Mouse (Mus musculus): Measurements from ENCODE around the gene Lyzl6. TPM values are rescaled to one million over a fixed set of nuclear protein-coding genes. Genes with fewer than 3 reads are reported as not detected.

Lyzl6 gene
- not detected in 2 replicates for polyA plus RNA-seq (2012; rRNA removed)

GRCm38 (mm10) chr11:103638790-103639189 is at the start of gene Lyzl6:
Gene Lyzl6 (minus strand): TSS chr11:103638890.

GRCm38 (mm10) chr11:103649301-103649982 is 10.8 kb upstream of the Lyzl6 start, which contains the start of gene Rprml:
Gene Rprml (plus strand): TSS chr11:103649570.

GRCm38 (mm10) chr11:103621040-103621439 is 17.6 kb downstream of the Lyzl6 start, which contains the start of gene Gm884:
Gene Gm884 (minus strand): TSS chr11:103621140.

Other genes with a start within 250 kb of the Lyzl6 start
- 3.0 and 3.8 TPM in 2 replicates for gene Plekhm1, start 226.2 kb downstream of the Lyzl6 start, polyA plus RNA-seq (2012; rRNA removed)
- gene Lrrc37a, start 134.3 kb downstream of the Lyzl6 start, polyA plus RNA-seq (2012; rRNA removed) = not detected in 2 replicates
- gene Gm884, start 17.8 kb downstream of the Lyzl6 start, polyA plus RNA-seq (2012; rRNA removed) = not detected in 2 replicates
- 0.03 TPM in 1 of 2 replicates, not detected in the other for gene Rprml, start 10.7 kb upstream of the Lyzl6 start, polyA plus RNA-seq (2012; rRNA removed)
- gene Gosr2, start 59.0 kb upstream of the Lyzl6 start, polyA plus RNA-seq (2012; rRNA removed) = 25.9 and 29.9 TPM in 2 replicates
- 0.01 TPM in 2 replicates for gene Wnt9b, start 110.9 kb upstream of the Lyzl6 start, polyA plus RNA-seq (2012; rRNA removed)
- 0.01 TPM in 2 replicates for gene Wnt3, start 135.3 kb upstream of the Lyzl6 start, polyA plus RNA-seq (2012; rRNA removed)